Comparison of ENCODE assay signal across 20 mouse cellular contexts in genomic region chr10:22653820-22654219, GRCm38 (mm10). TPM values are rescaled to one million over a fixed set of nuclear protein-coding genes. Genes with fewer than 3 reads are reported as not detected.
"Had no signal": no experiment of that assay in that cellular context is flagged by ENCODE, and none has a peak within 500 bp of the region (broad histone marks: within the 10 kb centered on the region; RNA-seq: fewer than 3 reads in every experiment).

No protein-coding gene starts in this region.

- H3K9me3 ChIP-seq: midbrain, embryonic 12.5 days; neural tube, embryonic 13.5 days; stomach, embryonic 15.5 days had no signal

- H3K36me3 ChIP-seq: midbrain, embryonic 12.5 days; neural tube, embryonic 13.5 days; stomach, embryonic 15.5 days had no signal

- H3K9ac ChIP-seq: liver, embryonic 14.5 days; liver, postnatal 0 days; lung, embryonic 14.5 days; midbrain, embryonic 12.5 days; neural tube, embryonic 13.5 days; stomach, embryonic 15.5 days had no signal

- DNase-seq: kidney, adult 8-10 months; kidney, postnatal 36 days; left cerebral cortex, postnatal 4 days; liver, postnatal 0 days; lung, embryonic 14.5 days; retina, postnatal 1 day; right cerebral cortex, postnatal 25 days; spleen, adult 18-20 months; thymus, postnatal 25 days had no signal

- H3K4me3 ChIP-seq: midbrain, embryonic 12.5 days; myocyte; neural tube, embryonic 13.5 days; stomach, embryonic 15.5 days had no signal

- H3K4me2 ChIP-seq: liver, embryonic 11.5 days; lung, embryonic 14.5 days; midbrain, embryonic 12.5 days; neural tube, embryonic 13.5 days; stomach, embryonic 15.5 days had no signal

- ATAC-seq: hindbrain, postnatal 0 days; inflammation-experienced regulatory T-cells, adult 6 months; liver, postnatal 0 days; lung, postnatal 0 days; midbrain, embryonic 16.5 days had no signal

- H3K27me3 ChIP-seq: midbrain, embryonic 12.5 days; neural tube, embryonic 13.5 days; stomach, embryonic 15.5 days had no signal

- H3K27ac ChIP-seq: hindbrain, postnatal 0 days; liver, embryonic 14.5 days; macrophage; midbrain, embryonic 12.5 days; neural tube, embryonic 13.5 days; stomach, embryonic 15.5 days had no signal

RNA-seq across cellular contexts. Expression of gene Slc2a12, which starts 9.0 kb away (rescaled TPM):
- polyA plus RNA-seq: liver, postnatal 0 days had no signal
